Mouse (Mus musculus) heart, postnatal 0 days (tissue): ENCODE measurements around the gene Gm9922. TPM values are rescaled to one million over a fixed set of nuclear protein-coding genes. Genes with fewer than 3 reads are reported as not detected.

Experiments
- ATAC-seq: fragments of 200-750 bp; cut with Nextera tagmentation; 2 replicates; pipeline ENCODE4 v1.8.0; 2017; ENCODE audit warnings: low read depth, moderate number of reproducible peaks, moderate library complexity; ENCODE audit not compliant: insufficient read depth
- DNase-seq: peaks from one replicate; pipeline ENCODE4 v3.0.0-alpha.2; 2016; ENCODE audit warnings: low spot score
- H3K27ac ChIP-seq: fragments of 300-500 bp; sonication (generic); 2 replicates; pipeline ENCODE4 v1.5.1; 2014; ENCODE audit warnings: low read depth, mild to moderate bottlenecking
- H3K27me3 ChIP-seq: fragments of 300-500 bp; sonication (generic); 2 replicates; pipeline ENCODE4 v1.6.1; 2014; ENCODE audit warnings: low read length, mixed read lengths; ENCODE audit not compliant: control insufficient read depth, insufficient read depth
- H3K36me3 ChIP-seq: fragments of 300-500 bp; sonication (generic); replicated peaks from 2 replicates; pipeline ENCODE4 v1.6.1; 2014; ENCODE audit warnings: low read length, mixed read lengths; ENCODE audit not compliant: control insufficient read depth, insufficient read depth
- H3K4me1 ChIP-seq: fragments of 300-500 bp; sonication (generic); 2 replicates; pipeline ENCODE4 v1.6.1; 2014; ENCODE audit warnings: antibody characterized with exemption; ENCODE audit not compliant: control insufficient read depth, insufficient read depth
- H3K4me2 ChIP-seq: fragments of 300-500 bp; sonication (generic); 2 replicates; pipeline ENCODE4 v1.6.1; 2014; ENCODE audit warnings: low read depth, mild to moderate bottlenecking, low read length, moderate library complexity
- H3K4me3 ChIP-seq: fragments of 300-500 bp; sonication (generic); 2 replicates; pipeline ENCODE4 v1.5.1; 2014; ENCODE audit warnings: low read depth, low read length
- H3K9ac ChIP-seq: fragments of 300-500 bp; sonication (generic); replicated peaks from 2 replicates; pipeline ENCODE4 v1.6.1; 2014; ENCODE audit warnings: low read depth, low read length, mixed read lengths
- H3K9me3 ChIP-seq: fragments of 300-500 bp; sonication (generic); replicated peaks from 2 replicates; pipeline ENCODE4 v1.6.1; 2016; ENCODE audit warnings: low read length; ENCODE audit not compliant: control insufficient read depth
- CTCF ChIP-seq: IDR thresholded peaks from 2 replicates; pipeline ENCODE4 v1.5.1; 2016; ENCODE audit warnings: antibody characterized with exemption, control low read depth, low read depth
- EP300 ChIP-seq: IDR thresholded peaks from 2 replicates; pipeline ENCODE4 v1.6.1; 2016; ENCODE audit warnings: antibody characterized with exemption, low read depth
- WGBS: fragments of 180-500 bp; shearing (Covaris S2); extraction: QIAGEN DNeasy Blood & Tissue Kit; methylation state at CpG from one replicate; pipeline ENCODE4 v1.1.7; 2014; 5-methylcytosine and 5-hydroxymethylcytosine counted together
- polyA plus RNA-seq: library from polyadenylated mRNA; unstranded; fragments of >200 nt; fragmentation: Nextera tagmentation; extraction: Ambion mirVana; gene quantifications from 2 replicates; pipeline ENCODE4 v1.2.1, GENCODE M21; 2015
- total RNA-seq: library from RNA; depleted of rRNA; stranded (reverse); fragments of >200 nt; gene quantifications from 2 replicates; pipeline ENCODE4 v1.2.3, GENCODE M21; 2014; ENCODE audit warnings: low replicate concordance

Gene Gm9922
- total and polyA plus RNA-seq, 2 experiments from 2014 or later = 7.0 to 10.5 TPM

DNA sequence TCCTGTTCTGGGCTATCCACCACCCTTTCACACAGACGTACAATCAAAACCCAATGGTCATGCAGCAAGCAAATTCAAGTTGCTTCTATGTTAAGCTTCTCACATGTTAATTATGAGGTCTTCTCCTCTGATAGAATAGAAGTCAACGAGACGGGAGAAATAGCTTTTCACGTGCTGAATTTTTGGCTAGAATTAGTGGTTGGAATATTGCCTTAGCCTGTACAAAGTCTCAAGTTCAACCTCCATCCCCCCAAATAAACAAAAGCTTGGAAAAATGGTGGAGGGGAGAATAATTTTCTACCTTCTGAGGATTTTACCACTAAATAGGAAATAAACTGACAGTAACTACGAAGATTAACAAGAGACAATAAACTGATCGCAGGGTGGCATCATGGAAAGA is 42.1 kb upstream of the Gm9922 start:
- no peak overlapping the region for H3K4me2 ChIP-seq
- no peaks in the 10 kb centered on the region for H3K36me3 ChIP-seq
- no peak for TF ChIP-seq CTCF
- H3K27me3 ChIP-seq = no peaks in the 10 kb centered on the region
- H3K4me3 ChIP-seq = no peak overlapping the region
- ATAC-seq (no peak), DNase-seq (no peak)
- no peaks in the 10 kb centered on the region for H3K4me1 ChIP-seq
- no peak overlapping the region for H3K9ac ChIP-seq
- no peak overlapping the region for H3K27ac ChIP-seq
- WGBS = 87% methylated on average over 6 of the region's 6 CpGs
- H3K9me3 ChIP-seq = no peaks in the 10 kb centered on the region

DNA sequence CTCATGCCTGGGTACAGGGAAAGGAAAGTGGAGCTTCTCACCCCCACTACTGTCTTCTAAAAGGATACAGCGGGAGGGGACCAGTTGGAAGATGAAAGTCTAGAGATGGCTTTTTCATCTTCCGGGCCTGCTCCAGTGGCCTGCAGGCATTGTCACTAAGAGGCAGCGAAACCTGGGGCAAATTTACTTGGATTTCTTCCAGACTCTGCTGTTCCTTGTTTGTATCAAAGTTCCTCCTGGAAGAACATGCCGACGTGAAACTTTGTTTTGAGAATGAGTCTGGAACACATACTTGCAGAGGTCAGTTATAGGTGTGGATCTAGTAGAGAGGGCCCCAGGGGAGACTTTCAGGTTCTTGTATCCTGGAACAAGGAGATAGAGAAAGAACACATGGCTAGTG is 41.7 kb upstream of the Gm9922 start:
- H3K4me3 ChIP-seq = no peak overlapping the region
- H3K9me3 ChIP-seq = no peaks in the 10 kb centered on the region
- DNase-seq (no peak), ATAC-seq (no peak)
- no peak overlapping the region for H3K4me2 ChIP-seq
- H3K27me3 ChIP-seq = no peaks in the 10 kb centered on the region
- H3K27ac ChIP-seq = no peak overlapping the region
- H3K36me3 ChIP-seq = no peaks in the 10 kb centered on the region
- H3K4me1 ChIP-seq = no peaks in the 10 kb centered on the region
- no peak for TF ChIP-seq EP300
- TF ChIP-seq CTCF = no peak
- no peak overlapping the region for H3K9ac ChIP-seq
- WGBS = 84% methylated on average over 5 of the region's 5 CpGs

DNA sequence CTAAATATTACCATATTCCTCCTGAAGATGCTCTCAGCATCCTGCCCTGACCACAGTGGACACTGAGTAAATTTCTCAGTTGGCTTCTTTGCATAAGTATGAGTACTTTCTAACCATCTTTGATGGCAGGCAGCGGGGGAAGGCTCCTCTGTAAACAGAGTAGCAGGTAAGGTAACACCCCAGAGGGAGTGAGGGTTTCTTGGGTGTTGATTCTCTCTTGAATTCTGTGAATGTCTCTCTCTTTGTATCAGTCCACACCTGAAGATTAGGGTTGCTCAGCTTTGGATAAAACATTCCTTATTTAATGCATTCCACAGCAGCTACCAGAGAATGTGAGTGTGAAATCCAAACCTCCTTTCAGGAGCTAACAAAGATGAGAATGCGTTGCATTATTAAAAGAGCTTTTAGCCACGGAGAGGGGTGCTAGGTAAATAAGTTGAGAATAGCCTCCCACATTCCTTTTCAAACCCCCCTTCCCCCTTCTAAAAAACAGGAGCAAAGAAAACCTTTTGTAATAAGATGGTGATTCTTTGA is 34.2 kb upstream of the Gm9922 start:
- no peak for ATAC-seq
- no peaks in the 10 kb centered on the region for H3K9me3 ChIP-seq
- no peak for DNase-seq
- no peak for TF ChIP-seq EP300
- no peak for TF ChIP-seq CTCF
- H3K4me1 ChIP-seq = no peaks in the 10 kb centered on the region
- 33% methylated on average over 3 of the region's 3 CpGs for WGBS
- no peak overlapping the region for H3K9ac ChIP-seq
- no peaks in the 10 kb centered on the region for H3K36me3 ChIP-seq
- H3K27ac ChIP-seq = no peak overlapping the region
- no peak overlapping the region for H3K4me2 ChIP-seq
- no peaks in the 10 kb centered on the region for H3K27me3 ChIP-seq
- H3K4me3 ChIP-seq = no peak overlapping the region

DNA sequence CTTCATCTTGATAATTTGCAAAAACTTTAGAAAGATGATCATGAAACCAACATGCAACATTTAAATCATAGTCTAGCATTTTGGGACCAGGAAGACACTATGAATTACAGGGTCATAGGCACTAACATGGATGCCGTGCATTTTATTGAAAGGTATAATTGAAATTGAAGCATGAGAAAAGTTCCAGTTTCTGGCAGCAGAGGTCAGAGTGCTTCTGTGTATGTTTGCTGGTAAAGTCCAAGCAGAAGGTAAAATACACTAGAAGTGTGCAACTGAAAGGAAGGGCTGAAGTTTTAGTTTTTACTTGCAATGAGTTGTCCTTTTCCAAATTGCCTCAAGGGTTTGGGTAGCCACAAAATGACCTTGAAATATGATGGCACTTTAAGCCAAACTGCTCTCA is 32.7 kb upstream of the Gm9922 start:
- Histone ChIP-seq H3K4me2 (no peak overlapping the region), H3K27ac (no peak overlapping the region), H3K4me1 (no peaks in the 10 kb centered on the region), H3K9me3 (no peaks in the 10 kb centered on the region), H3K9ac (no peak overlapping the region), H3K27me3 (no peaks in the 10 kb centered on the region), H3K4me3 (no peak overlapping the region), H3K36me3 (no peaks in the 10 kb centered on the region)
- TF ChIP-seq EP300 (no peak), CTCF (peak; percentile 37)
- DNase-seq (peak; percentile 27), ATAC-seq (no peak)
- WGBS = 39% methylated on average over 1 of the region's 1 CpGs

DNA sequence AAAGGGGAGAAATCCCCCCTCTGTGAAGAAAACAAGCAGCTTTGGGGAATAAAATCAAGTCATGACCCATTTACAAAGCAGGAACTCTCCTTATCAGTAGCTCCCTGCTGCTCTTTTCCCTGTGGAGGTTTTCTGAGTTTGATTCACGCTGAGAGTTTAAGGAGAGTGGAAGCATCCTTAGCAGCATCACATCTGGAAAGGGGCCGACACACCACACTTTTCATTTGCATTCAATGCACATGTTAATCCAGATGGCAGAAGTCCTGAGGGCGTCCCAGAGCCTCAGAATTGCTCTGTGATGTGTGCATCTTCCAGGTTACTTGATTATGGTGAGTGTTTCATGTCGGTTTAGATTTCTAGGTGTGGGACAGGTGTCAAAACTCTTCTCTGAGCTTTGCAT is 25.8 kb upstream of the Gm9922 start:
- H3K36me3 ChIP-seq = no peaks in the 10 kb centered on the region
- WGBS = 43% methylated on average over 4 of the region's 4 CpGs
- no peak overlapping the region for H3K9ac ChIP-seq
- no peak for DNase-seq
- TF ChIP-seq EP300 (no peak), CTCF (no peak)
- H3K4me3 ChIP-seq = no peak overlapping the region
- no peaks in the 10 kb centered on the region for H3K27me3 ChIP-seq
- no peaks in the 10 kb centered on the region for H3K9me3 ChIP-seq
- H3K4me2 ChIP-seq = no peak overlapping the region
- no peaks in the 10 kb centered on the region for H3K4me1 ChIP-seq
- no peak overlapping the region for H3K27ac ChIP-seq
- no peak for ATAC-seq

DNA sequence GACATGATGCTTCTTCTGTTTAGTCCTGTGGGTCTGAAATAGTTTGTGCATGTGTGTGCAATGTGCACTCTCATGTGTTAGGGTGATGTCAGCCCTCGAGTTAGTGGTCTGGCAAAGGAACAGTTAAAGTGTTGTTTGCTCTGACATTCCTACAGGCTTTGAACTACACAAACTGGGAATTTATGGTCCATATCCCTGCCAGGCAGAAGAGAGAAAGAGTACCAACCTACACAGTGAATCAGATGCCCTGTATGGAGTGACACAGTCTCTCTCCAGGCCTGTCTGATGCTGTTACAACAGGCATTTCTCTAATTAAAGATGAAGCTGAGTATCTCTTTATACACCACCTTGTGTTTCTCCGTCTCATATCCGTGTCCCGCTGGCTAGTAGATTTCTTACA is 21.3 kb upstream of the Gm9922 start:
- Histone ChIP-seq H3K9ac (no peak overlapping the region), H3K27ac (no peak overlapping the region), H3K9me3 (no peaks in the 10 kb centered on the region), H3K4me2 (no peak overlapping the region), H3K36me3 (no peaks in the 10 kb centered on the region), H3K27me3 (no peaks in the 10 kb centered on the region), H3K4me1 (no peaks in the 10 kb centered on the region), H3K4me3 (no peak overlapping the region)
- DNase-seq (no peak), ATAC-seq (no peak)
- TF ChIP-seq EP300 (no peak), CTCF (no peak)
- 81% methylated on average over 4 of the region's 4 CpGs for WGBS
